In genomic region chr10:39551637-39552185, GRCm38 (mm10) we compare ENCODE assay signal across 10 mouse cellular contexts.
DNase-seq lines count a peak whose midpoint lies in the region; ATAC-seq and TF ChIP-seq lines count a peak whose summit lies in the region.
"Had no signal": no experiment of that assay in that cellular context is flagged by ENCODE, and none has a peak within 500 bp of the region (broad histone marks: within the 10 kb centered on the region; RNA-seq: fewer than 3 reads in every experiment).

No protein-coding gene starts in this region.

- TF ChIP-seq CTCF in left cerebral cortex, adult 2 months (IDR thresholded peaks at IDR 0.05), result no peak
- TF ChIP-seq CTCF in hindbrain, postnatal 0 days (IDR thresholded peaks at IDR 0.05; ENCODE audit: low read depth), result no peak

- H3K27ac ChIP-seq in left cerebral cortex, adult 2 months, result peak overlapping the region; percentile 57
- peak overlapping the region; percentile 85 for H3K27ac ChIP-seq in forebrain, embryonic 10.5 days
- peak overlapping the region; percentile 82 for H3K27ac ChIP-seq in hindbrain, postnatal 0 days
- H3K27ac ChIP-seq in neural tube, embryonic 14.5 days (ENCODE audit: low read depth, low read length), result peak overlapping the region; percentile 95

- no peak overlapping the region for H3K4me2 ChIP-seq in hindbrain, postnatal 0 days (ENCODE audit: low read depth, low read length)
- H3K4me2 ChIP-seq in neural tube, embryonic 14.5 days (ENCODE audit: low read depth, low read length), result no peak overlapping the region
- H3K4me2 ChIP-seq: heart, embryonic 11.5 days had no signal

- 0 out of 2 replicates have a peak, but pooled peaks have one; percentile 5 for ATAC-seq in hindbrain, postnatal 0 days
- ATAC-seq in neural tube, embryonic 14.5 days (ENCODE audit: low read depth), result peak; percentile 51

- no peak for DNase-seq in left cerebral cortex, adult 2 months (ENCODE audit: extremely low spot score in 1 of 2, low spot score in 2 of 2)
- DNase-seq in left cerebral cortex, postnatal 36 days (ENCODE audit: low spot score in 2 of 2), result no peak
- no peak for DNase-seq in forebrain, embryonic 10.5 days (ENCODE audit: extremely low spot score, low spot score)
- DNase-seq in hindbrain, postnatal 0 days (ENCODE audit: low spot score), result no peak
- DNase-seq in left cerebral cortex, adult 18-20 months (ENCODE audit: low spot score in 2 of 2), result no peak
- no peak for DNase-seq in layer of hippocampus, postnatal 14 days (ENCODE audit: low spot score in 2 of 2)
- no peak for DNase-seq in left cerebral cortex, adult 8-10 months (ENCODE audit: low spot score in 2 of 2)

- H3K4me1 ChIP-seq in forebrain, embryonic 10.5 days, result peaks cover 89% of the 10 kb centered on the region
- peaks cover 34% of the 10 kb centered on the region for H3K4me1 ChIP-seq in hindbrain, postnatal 0 days (ENCODE audit: insufficient read depth, low read length)
- peaks cover 72% of the 10 kb centered on the region for H3K4me1 ChIP-seq in neural tube, embryonic 14.5 days (ENCODE audit: control insufficient read depth, insufficient read depth, low read length)

- no peaks in the 10 kb centered on the region for H3K9me3 ChIP-seq in forebrain, embryonic 10.5 days
- no peaks in the 10 kb centered on the region for H3K9me3 ChIP-seq in hindbrain, postnatal 0 days (ENCODE audit: low read length)
- no peaks in the 10 kb centered on the region for H3K9me3 ChIP-seq in neural tube, embryonic 14.5 days (ENCODE audit: control insufficient read depth, low read length)
- H3K9me3 ChIP-seq: G1E had no signal

- peaks cover 16% of the 10 kb centered on the region for H3K36me3 ChIP-seq in forebrain, embryonic 10.5 days (replicated peaks)
- 0 out of 2 replicates have a peak, but pooled peaks cover 4% of the 10 kb centered on the region for H3K36me3 ChIP-seq in hindbrain, postnatal 0 days (ENCODE audit: insufficient read depth, low read length)
- H3K36me3 ChIP-seq in neural tube, embryonic 14.5 days (ENCODE audit: control insufficient read depth, insufficient read depth, low read length), result peaks cover 11% of the 10 kb centered on the region

- intact Hi-C loops in left cerebral cortex, adult 2 months (cut with DNase I), result no loop called here
- intact Hi-C loops in left cerebral cortex, postnatal 36 days (cut with DNase I), result loop anchor here (5.0 kb wide), 1 partner anchor 61 kb away; the partner anchor contains the start of gene Traf3ip2

- H3K4me3 ChIP-seq in left cerebral cortex, adult 2 months, result no peak overlapping the region
- peak overlapping the region; percentile 23; the same call in 1 of the 2 replicates for H3K4me3 ChIP-seq in forebrain, embryonic 10.5 days
- no peak overlapping the region for H3K4me3 ChIP-seq in hindbrain, postnatal 0 days (ENCODE audit: low read length)
- H3K4me3 ChIP-seq in neural tube, embryonic 14.5 days (ENCODE audit: low read depth, low read length), result no peak overlapping the region

- 56% methylated on average over 9 of the region's 9 CpGs for WGBS in forebrain, embryonic 10.5 days
- 31% methylated on average over 9 of the region's 9 CpGs for WGBS in hindbrain, postnatal 0 days
- 26% methylated on average over 9 of the region's 9 CpGs for WGBS in neural tube, embryonic 14.5 days

- no peaks in the 10 kb centered on the region for H3K27me3 ChIP-seq in forebrain, embryonic 10.5 days (ENCODE audit: poor library complexity, severe bottlenecking)
- no peaks in the 10 kb centered on the region for H3K27me3 ChIP-seq in hindbrain, postnatal 0 days (ENCODE audit: insufficient read depth, low read length)
- no peaks in the 10 kb centered on the region for H3K27me3 ChIP-seq in neural tube, embryonic 14.5 days (ENCODE audit: control insufficient read depth, insufficient read depth, low read length)

- peak overlapping the region; percentile 25; the same call in 1 of the 2 replicates for H3K9ac ChIP-seq in hindbrain, postnatal 0 days (replicated peaks; ENCODE audit: low read length)
- H3K9ac ChIP-seq in neural tube, embryonic 14.5 days (replicated peaks; ENCODE audit: low read depth, low read length), result peak overlapping the region; percentile 48; the same call in 1 of the 2 replicates
